Mouse (Mus musculus) hindbrain, embryonic 16.5 days (tissue): ENCODE results near the gene Barhl1. TPM values are rescaled to one million over a fixed set of nuclear protein-coding genes. Genes with fewer than 3 reads are reported as not detected.

ENCODE experiments used
- ATAC-seq: fragments of 200-750 bp; cut with Nextera tagmentation; 2 replicates; pipeline ENCODE4 v1.8.0; 2017; ENCODE audit warnings: moderate TSS enrichment, moderate library complexity
- H3K27ac ChIP-seq: fragments of 300-500 bp; sonication (generic); 2 replicates; pipeline ENCODE4 v1.5.1; 2014; ENCODE audit warnings: low read depth, mild to moderate bottlenecking, control low read depth, low read length, moderate library complexity
- H3K27me3 ChIP-seq: fragments of 300-500 bp; sonication (generic); replicated peaks from 2 replicates; pipeline ENCODE4 v1.6.1; 2014; ENCODE audit warnings: low read length; ENCODE audit not compliant: control insufficient read depth, insufficient read depth
- H3K36me3 ChIP-seq: fragments of 300-500 bp; sonication (generic); 2 replicates; pipeline ENCODE4 v1.6.1; 2014; ENCODE audit warnings: mild to moderate bottlenecking, low read length, moderate library complexity, mixed read lengths; ENCODE audit not compliant: control insufficient read depth, insufficient read depth
- H3K4me1 ChIP-seq: fragments of 300-500 bp; sonication (generic); 2 replicates; pipeline ENCODE4 v1.6.1; 2014; ENCODE audit warnings: low read depth, low read length; ENCODE audit not compliant: control insufficient read depth, insufficient read depth
- H3K4me2 ChIP-seq: fragments of 300-500 bp; sonication (generic); 2 replicates; pipeline ENCODE4 v1.6.1; 2014; ENCODE audit warnings: mild to moderate bottlenecking, low read length, control low read depth, moderate library complexity
- H3K4me3 ChIP-seq: fragments of 300-500 bp; sonication (generic); 2 replicates; pipeline ENCODE4 v1.5.1; 2014; ENCODE audit warnings: mild to moderate bottlenecking, low read length, control low read depth, moderate library complexity
- H3K9ac ChIP-seq: fragments of 300-500 bp; sonication (generic); 2 replicates; pipeline ENCODE4 v1.6.1; 2014; ENCODE audit warnings: low read depth, mild to moderate bottlenecking, control low read depth, low read length, moderate library complexity
- H3K9me3 ChIP-seq: fragments of 300-500 bp; sonication (generic); 2 replicates; pipeline ENCODE4 v1.6.1; 2014; ENCODE audit warnings: mild to moderate bottlenecking, low read length, moderate library complexity; ENCODE audit not compliant: control insufficient read depth
- WGBS: fragments of 180-500 bp; shearing (Covaris S2); extraction: QIAGEN DNeasy Blood & Tissue Kit; methylation state at CpG from one replicate; pipeline ENCODE4 v1.1.7; 2014; 5-methylcytosine and 5-hydroxymethylcytosine counted together
- polyA plus RNA-seq: library from polyadenylated mRNA; unstranded; fragments of >200 nt; fragmentation: Nextera tagmentation; extraction: Ambion mirVana; gene quantifications from 2 replicates; pipeline ENCODE4 v1.2.1, GENCODE M21; 2015

Barhl1 gene
- 27.3 and 29.3 TPM in 2 replicates for polyA plus RNA-seq

DNA sequence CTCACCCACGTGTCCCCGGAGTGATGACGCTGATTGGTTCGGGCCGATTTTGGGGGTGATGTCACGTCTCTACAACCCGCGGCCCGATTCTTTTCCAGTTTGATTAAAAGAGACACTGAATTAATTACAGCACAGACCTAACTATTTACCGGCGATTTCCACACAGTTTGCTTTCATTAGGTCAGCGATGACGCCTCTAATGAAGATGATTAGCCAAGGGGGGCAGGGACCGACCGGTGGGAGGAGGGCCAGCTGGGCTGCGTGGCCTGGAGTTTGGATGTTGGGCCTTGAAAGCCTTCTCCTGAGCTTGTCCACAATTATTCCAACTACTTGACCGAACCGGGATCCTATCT, at the start of gene Barhl1:
Barhl1 (minus strand) TSS at position 156 of the 353 bp plus-strand sequence.
- no peaks in the 10 kb centered on the region for H3K36me3 ChIP-seq
- H3K4me2 ChIP-seq: peak within 1 kb of the TSS; percentile 47
- H3K4me3 ChIP-seq: peak within 1 kb of the TSS; percentile 37
- ATAC-seq: no peak
- WGBS: 2% methylated on average over 18 of the region's 18 CpGs
- H3K4me1 ChIP-seq: peaks cover 4% of the 10 kb centered on the region
- H3K9me3 ChIP-seq: no peaks in the 10 kb centered on the region
- peak within 1 kb of the TSS; percentile 75 for H3K27ac ChIP-seq
- peaks cover 62% of the 10 kb centered on the region for H3K27me3 ChIP-seq
- H3K9ac ChIP-seq: peak within 1 kb of the TSS; percentile 56

DNA sequence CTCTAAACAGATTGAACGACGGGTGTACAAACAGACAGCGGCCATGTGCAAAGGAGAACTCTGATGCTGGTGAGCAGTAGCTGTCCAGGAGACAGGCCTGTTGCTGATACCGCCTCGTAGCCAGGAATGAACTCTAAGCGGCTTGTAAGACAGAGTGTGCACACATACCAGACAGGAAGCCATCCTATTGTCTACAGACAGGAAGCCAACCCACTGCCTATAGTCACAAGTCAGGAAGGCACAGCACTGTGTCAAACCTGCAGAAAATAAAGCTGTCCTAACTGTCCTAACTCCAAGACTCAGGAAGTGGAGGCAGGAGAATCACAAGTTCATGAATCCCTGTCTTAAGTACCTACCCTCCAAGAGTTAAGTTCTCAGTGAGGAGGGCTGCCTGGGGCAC, 47.1 kb upstream of the Barhl1 start:
- H3K4me2 ChIP-seq: no peak overlapping the region
- H3K27me3 ChIP-seq: no peaks in the 10 kb centered on the region
- H3K9ac ChIP-seq: no peak overlapping the region
- H3K27ac ChIP-seq: no peak overlapping the region
- WGBS: 87% methylated on average over 6 of the region's 6 CpGs
- no peaks in the 10 kb centered on the region for H3K36me3 ChIP-seq
- H3K4me3 ChIP-seq: no peak overlapping the region
- peaks cover 9% of the 10 kb centered on the region for H3K4me1 ChIP-seq
- H3K9me3 ChIP-seq: no peaks in the 10 kb centered on the region
- no peak for ATAC-seq

DNA sequence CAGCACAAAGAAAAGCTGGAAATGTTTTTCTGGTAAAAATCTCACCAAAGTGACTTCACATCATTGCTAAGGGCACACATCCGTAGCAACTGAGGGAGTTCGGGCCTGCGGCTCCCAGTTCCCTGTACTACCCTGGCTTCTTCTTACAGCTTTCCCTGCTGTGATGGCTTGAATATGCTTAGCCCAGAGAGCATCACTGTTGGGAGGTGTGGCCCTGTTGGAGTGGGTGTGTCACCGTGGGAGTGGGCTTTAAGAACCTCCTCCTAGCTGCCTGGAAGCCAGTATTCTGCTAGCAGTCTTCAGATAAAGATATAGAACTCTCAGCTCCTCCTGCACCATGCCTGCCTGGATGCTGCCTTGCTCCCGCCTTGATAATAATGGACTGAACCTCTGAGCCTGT, 45.2 kb upstream of the Barhl1 start:
- Histone ChIP-seq H3K36me3 (no peaks in the 10 kb centered on the region), H3K9ac (no peak overlapping the region), H3K4me1 (peaks cover 9% of the 10 kb centered on the region), H3K4me2 (no peak overlapping the region), H3K4me3 (no peak overlapping the region), H3K9me3 (no peaks in the 10 kb centered on the region), H3K27ac (no peak overlapping the region), H3K27me3 (no peaks in the 10 kb centered on the region)
- WGBS: 73% methylated on average over 5 of the region's 5 CpGs
- no peak for ATAC-seq

DNA sequence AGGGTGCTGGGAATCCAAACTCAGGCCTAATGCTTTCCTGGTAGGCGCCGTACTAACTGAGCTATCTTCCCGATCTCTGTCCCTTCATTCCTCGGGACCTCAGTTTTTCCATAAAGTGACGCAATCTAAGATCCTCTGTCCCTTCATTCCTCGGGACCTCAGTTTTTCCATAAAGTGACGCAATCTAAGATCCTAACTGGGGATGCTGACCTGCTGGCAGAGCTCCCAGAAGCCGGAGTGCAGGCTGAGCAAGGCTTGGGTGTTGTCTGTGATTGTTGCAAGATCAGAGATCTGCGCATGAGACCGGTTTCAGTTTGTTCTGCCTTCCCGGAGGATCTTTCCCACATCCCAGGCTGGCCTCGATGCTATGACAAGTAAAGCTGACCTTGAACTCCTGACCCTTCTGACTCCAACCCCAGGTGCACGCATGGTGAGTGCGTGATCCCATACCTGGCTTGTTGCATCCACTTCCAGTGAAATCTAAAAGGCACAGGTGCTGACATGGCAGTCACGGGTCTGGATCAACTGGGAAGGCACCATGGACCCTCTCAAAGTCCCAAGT, 44.6 kb upstream of the Barhl1 start:
- ATAC-seq: no peak
- no peaks in the 10 kb centered on the region for H3K27me3 ChIP-seq
- H3K4me3 ChIP-seq: no peak overlapping the region

DNA sequence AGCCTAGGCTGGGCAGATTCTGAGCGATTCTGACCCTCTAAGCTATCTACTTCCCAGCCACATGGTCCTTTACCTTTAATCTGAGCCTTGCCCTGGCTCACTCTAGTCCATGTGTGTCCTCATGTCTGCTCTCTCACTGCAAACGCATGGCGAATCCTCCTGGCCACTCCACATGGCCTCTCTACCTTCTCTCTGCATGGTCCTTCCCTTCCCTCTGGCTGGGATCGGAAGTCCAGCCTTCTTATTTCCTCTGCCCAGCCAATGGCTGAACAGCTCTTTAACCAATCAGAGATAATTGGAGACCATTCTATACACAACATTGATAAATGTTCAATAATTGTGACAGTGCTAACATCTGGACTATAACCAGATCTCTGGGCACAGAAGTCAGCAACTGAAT, 40.4 kb upstream of the Barhl1 start:
- H3K27me3 ChIP-seq: no peaks in the 10 kb centered on the region

More for the DNA sequence above, 44.6 kb upstream of the Barhl1 start:
- Histone ChIP-seq H3K4me1 (peaks cover 6% of the 10 kb centered on the region), H3K36me3 (no peaks in the 10 kb centered on the region), H3K9me3 (no peaks in the 10 kb centered on the region), H3K27ac (no peak overlapping the region), H3K4me2 (no peak overlapping the region), H3K9ac (no peak overlapping the region)
- 89% methylated on average over 15 of the region's 15 CpGs for WGBS

DNA sequence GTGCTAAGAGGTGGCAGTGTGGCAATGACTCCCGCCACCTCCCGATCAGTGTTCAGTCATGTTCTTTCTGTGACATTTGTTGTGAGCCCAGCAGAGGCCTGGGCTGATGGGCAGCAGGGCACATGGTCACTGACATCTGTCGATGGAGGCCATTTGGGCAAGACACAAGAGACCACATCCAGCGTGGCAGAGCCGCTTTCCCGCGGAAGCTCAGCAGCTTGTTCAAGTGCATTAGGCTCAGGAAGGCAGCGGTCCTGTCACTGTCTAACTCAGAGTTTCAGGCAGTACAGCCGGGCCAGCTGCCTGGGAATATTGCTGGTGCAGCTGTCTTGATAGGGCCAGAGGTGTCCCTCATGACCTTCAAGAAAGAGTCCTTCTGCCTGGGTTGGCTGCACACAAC, 38.1 kb upstream of the Barhl1 start:
- Histone ChIP-seq H3K27me3 (no peaks in the 10 kb centered on the region), H3K9me3 (no peaks in the 10 kb centered on the region), H3K4me2 (no peak overlapping the region), H3K9ac (no peak overlapping the region), H3K4me1 (no peaks in the 10 kb centered on the region), H3K4me3 (no peak overlapping the region), H3K36me3 (no peaks in the 10 kb centered on the region), H3K27ac (no peak overlapping the region)
- no peak for ATAC-seq
- 61% methylated on average over 9 of the region's 9 CpGs for WGBS

More for the DNA sequence above, 40.4 kb upstream of the Barhl1 start:
- Histone ChIP-seq H3K36me3 (no peaks in the 10 kb centered on the region), H3K27ac (no peak overlapping the region), H3K9me3 (no peaks in the 10 kb centered on the region), H3K4me2 (no peak overlapping the region), H3K4me1 (no peaks in the 10 kb centered on the region), H3K4me3 (no peak overlapping the region), H3K9ac (no peak overlapping the region)
- WGBS: 86% methylated on average over 4 of the region's 4 CpGs
- no peak for ATAC-seq

DNA sequence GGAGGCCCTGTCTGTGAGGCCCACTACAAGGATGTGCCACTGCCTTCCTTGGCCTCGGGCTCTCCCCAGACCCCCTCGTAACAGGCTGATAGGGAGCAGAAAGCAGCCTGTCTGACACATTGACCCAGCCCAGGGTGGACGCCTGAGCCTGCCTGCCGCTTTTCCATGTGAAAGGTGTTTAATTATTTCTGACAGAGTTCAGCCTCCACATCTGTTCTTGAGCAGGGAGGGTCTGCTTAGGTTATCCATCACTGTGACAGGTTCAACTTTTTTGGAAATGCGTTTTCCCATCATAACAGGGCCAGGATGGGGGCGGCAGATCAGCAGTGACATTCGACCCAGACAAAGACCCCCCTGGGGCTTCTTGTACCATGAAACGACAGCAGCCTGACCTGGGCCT, 36.5 kb upstream of the Barhl1 start:
- 0 out of 2 replicates have a peak, but pooled peaks cover 2% of the 10 kb centered on the region for H3K27me3 ChIP-seq
- WGBS: 46% methylated on average over 8 of the region's 8 CpGs
- ATAC-seq: no peak

DNA sequence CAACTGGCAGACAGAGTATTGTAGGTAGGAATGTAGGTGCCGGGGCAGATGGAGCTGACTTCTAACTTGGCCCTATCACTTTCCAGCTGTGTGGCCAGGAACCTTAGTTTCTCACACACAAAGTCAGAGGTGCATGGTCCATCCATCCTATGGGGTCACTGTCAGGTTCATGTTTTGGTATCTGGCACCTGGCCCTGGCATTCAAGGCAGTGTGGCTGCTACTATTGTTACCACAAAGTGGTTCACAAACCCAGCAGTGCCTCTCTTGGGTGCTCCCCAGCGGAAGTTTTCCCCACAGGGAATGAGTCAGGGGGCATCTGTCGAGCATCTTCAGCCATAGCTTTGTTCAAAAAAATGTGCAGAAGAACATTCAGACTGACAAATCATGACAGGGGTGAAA, 29.8 kb upstream of the Barhl1 start:
- H3K36me3 ChIP-seq: no peaks in the 10 kb centered on the region
- no peak overlapping the region for H3K27ac ChIP-seq
- 70% methylated on average over 3 of the region's 3 CpGs for WGBS
- H3K9me3 ChIP-seq: no peaks in the 10 kb centered on the region
- H3K9ac ChIP-seq: no peak overlapping the region
- no peak overlapping the region for H3K4me2 ChIP-seq
- peaks cover 5% of the 10 kb centered on the region; the same call in 1 of the 2 replicates for H3K27me3 ChIP-seq
- ATAC-seq: no peak
- peaks cover 12% of the 10 kb centered on the region for H3K4me1 ChIP-seq
- H3K4me3 ChIP-seq: no peak overlapping the region

More for the DNA sequence above, 36.5 kb upstream of the Barhl1 start:
- no peak overlapping the region for H3K27ac ChIP-seq
- no peaks in the 10 kb centered on the region for H3K4me1 ChIP-seq
- no peak overlapping the region for H3K4me3 ChIP-seq
- no peak overlapping the region for H3K9ac ChIP-seq
- no peaks in the 10 kb centered on the region for H3K9me3 ChIP-seq
- H3K36me3 ChIP-seq: no peaks in the 10 kb centered on the region
- H3K4me2 ChIP-seq: no peak overlapping the region

DNA sequence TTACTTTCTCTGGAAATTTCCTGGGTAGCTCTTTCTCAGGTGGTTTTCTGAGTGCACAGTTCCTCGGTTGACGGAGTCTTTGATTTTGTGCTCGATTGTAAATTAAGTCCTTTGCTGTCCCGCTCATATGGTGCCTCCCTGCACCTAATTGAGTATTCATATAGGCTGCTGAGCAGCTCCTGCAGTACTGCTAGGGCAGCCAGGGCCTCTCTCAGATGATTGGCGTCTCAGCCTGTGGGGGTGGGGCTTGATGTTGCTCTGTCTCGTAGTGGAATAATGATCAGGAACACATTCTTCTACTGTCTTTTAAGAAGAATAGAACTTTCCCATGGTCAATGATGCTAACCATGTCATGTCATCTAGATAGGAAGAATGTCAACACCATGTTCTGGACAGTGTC, 28.9 kb upstream of the Barhl1 start:
- 23% methylated on average over 6 of the region's 6 CpGs for WGBS
- no peak for ATAC-seq
- H3K4me2 ChIP-seq: no peak overlapping the region
- peaks cover 5% of the 10 kb centered on the region; the same call in 1 of the 2 replicates for H3K27me3 ChIP-seq
- no peak overlapping the region for H3K4me3 ChIP-seq
- H3K27ac ChIP-seq: no peak overlapping the region
- no peaks in the 10 kb centered on the region for H3K9me3 ChIP-seq
- H3K36me3 ChIP-seq: no peaks in the 10 kb centered on the region
- no peak overlapping the region for H3K9ac ChIP-seq
- peaks cover 12% of the 10 kb centered on the region for H3K4me1 ChIP-seq
